Mouse (Mus musculus) cerebellum, adult (tissue): ENCODE measurements around the gene Pcsk4.

ENCODE experiments used
- ATAC-seq: cut with Nextera tagmentation; 2 replicates; pipeline ENCODE4 v1.9.2; 2017; ENCODE audit warnings: mild to moderate bottlenecking, moderate library complexity, mixed read lengths; ENCODE audit not compliant: insufficient number of reproducible peaks, low FRiP score, low TSS enrichment

The Pcsk4 gene

DNA sequence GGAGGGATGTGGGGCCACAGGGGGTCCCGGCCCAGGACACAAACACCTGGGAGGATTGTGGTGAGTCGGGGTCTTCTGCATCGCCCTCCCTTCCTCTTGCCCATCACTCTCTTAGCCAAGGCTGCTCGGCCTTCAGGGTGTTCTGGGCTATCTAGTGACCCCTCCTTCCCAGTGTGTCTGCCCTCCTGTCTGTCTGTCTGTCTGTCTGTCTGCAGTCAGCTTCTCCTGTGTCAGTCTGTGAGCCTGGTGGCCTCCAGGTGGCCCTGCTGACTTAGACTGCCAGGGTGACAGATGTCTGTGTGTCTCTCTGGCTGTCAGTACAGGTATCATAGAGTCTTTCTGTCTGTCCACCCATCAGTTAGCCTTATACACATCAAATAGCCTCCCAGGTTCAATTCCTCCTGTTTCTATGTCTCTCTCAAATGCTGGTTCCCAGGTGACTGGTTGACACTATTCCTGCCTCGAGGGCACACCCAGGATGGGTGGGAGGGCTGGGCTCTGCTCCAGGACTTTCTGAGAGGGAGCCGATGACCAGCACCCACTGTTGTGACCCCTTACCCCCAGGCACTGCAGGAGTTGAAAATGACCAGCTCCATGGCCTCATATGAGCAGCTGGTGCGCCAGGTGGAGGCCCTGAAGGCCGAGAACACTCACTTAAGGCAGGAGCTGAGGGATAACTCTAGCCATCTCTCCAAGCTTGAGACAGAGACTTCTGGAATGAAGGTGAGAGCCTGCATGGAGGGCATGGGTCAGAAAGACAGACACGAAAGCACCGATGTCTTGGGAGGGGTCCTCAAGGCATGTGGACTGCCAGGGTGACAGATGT lies 27.8 kb downstream of the Pcsk4 start:
- ATAC-seq = no peak

DNA sequence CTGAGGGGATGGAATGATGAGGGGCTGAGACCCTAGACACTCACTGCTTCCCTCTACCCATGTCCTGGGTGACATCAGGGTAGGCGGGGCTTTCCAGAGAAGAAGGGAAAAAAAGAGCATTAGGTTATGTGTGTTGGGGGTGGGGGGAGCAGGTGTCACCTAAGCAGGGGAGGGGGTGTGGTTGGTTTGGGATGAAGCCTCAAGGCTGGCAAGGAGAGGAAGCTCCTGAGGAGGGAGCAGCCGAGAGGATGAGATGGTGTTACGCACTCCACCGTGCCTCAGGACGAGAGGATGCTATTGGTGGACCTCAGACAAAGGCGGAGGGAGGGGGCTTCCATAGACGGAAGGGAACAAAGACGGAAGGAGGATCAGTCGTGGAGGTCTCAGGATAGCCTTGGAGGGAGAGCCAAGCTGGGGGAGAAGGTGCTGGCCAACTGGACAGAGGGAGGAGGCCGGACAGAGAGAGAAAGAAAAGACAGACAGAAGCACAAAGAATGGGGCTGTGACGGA lies 28.6 kb downstream of the Pcsk4 start:
- no peak for ATAC-seq

DNA sequence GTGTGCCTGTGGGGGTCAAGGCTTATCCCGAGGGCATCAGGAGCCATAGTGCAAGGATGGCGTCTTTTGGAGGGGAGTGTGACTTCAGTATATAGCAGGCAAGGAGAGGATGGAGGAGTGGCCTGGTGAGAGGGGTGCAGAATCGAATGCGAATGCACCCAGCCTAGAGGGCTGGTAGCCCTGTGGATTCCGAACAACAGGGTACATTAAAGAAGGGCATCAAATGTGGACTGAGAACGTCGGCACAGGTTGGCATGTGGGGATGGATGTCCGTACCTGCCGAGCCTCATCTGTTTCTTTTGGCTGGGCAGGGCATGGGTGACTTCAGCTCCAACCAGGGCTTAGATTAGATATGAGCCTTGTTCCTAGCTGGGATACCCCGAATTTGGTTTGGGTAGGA lies 29.5 kb downstream of the Pcsk4 start:
- ATAC-seq = no peak

DNA sequence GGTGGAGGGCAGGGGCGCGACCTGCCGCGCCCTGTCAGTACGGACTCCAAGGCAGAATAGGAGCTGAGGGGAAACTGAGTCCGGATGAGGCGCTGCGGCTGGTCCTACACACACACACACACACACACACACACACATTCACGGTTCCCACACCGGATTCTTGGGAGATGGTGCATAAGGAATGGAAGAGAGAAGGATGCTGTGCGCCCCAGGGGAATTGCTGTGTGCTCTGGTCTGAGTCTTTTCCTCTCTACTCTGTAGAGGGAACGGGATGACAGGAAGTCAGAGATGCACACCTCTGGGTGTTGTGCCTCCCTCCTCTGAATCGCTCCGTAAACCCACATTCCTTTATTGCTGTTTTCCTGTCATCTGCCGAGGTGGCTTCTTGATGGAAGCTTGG lies 30.0 kb downstream of the Pcsk4 start:
- ATAC-seq = no peak

DNA sequence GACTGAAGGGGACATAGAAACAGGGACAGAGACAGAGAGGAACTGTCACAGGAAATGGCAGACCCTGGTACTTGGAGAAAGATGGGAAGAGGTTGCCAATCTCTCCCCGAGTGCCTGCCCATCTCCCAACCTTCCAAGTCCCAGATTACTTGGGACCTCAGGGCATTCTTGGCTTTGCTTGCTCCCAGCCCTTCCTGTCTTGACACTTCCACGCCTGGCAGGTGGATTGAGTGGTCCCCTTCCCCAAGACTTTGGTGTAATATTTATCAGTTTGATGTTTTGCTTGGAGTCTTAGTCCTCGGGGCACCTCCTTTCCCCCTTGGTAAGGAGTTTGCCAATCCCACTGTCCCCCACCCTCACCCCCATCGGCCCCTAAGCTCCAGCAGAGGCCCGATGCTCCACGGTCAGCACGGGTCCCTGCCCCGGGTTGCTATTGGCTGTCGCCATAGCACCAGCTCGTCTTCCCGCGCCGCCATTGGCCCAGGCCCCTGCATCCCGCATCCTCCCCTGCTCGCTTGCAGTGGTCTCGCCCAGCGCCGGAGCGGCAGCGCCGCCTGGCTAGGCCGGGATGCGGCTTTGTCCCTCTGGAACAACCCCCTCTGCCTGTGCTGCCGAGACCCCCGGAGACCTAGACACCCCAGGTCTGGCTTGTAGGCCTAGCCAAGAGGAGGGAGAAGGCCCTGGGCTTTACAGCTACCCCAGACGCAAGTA lies 30.6 kb downstream of the Pcsk4 start:
- peak; percentile 83 for ATAC-seq

DNA sequence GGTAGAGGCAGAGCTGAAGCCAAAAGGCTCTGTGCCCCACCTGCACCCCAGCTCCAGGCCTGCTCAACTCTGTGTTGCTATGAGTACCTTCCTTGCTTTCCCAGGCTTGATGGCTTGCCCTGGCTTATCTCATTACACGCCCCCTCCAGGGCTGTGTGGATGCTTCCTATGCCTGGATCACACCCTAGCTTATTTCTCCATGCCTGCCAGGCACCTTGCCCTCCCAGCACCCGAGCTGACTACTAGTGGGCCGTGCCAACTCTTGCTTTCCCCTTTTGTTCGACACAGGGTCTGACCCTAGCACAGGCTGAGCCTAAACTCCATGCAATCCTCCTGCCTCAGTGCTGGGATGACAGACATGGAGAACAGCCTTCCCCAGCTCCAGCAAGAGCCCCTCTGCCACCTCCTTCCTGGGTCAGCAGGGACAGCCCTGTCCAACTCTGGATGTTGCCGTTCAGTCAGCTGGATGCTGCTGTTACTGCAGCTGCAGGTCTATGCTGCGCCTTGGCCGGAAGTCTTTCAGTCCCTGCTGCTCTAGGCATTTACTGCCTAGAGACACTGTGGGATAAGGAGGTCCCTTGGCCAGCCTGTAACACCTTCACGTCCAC lies 31.7 kb downstream of the Pcsk4 start:
- no peak for ATAC-seq

DNA sequence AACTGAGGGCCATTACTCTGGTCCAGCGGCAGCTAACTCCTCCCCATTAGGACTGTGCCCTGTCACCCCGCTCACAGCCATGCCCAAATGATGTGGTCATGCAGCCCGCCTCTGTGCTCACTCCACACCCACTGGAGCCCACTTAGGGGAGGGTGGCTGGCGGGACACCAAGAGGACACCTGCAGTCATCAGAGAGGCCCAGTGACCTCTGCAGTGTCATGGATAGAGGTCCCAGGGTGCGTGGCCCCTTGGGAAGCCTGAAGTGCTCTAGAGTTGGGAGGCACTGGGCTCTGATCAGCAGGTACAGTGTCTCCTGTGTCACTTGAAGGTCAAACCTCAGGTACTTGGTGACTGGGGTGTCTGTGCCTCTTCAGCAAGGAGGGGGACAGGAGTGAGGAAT lies 32.5 kb downstream of the Pcsk4 start:
- no peak for ATAC-seq

DNA sequence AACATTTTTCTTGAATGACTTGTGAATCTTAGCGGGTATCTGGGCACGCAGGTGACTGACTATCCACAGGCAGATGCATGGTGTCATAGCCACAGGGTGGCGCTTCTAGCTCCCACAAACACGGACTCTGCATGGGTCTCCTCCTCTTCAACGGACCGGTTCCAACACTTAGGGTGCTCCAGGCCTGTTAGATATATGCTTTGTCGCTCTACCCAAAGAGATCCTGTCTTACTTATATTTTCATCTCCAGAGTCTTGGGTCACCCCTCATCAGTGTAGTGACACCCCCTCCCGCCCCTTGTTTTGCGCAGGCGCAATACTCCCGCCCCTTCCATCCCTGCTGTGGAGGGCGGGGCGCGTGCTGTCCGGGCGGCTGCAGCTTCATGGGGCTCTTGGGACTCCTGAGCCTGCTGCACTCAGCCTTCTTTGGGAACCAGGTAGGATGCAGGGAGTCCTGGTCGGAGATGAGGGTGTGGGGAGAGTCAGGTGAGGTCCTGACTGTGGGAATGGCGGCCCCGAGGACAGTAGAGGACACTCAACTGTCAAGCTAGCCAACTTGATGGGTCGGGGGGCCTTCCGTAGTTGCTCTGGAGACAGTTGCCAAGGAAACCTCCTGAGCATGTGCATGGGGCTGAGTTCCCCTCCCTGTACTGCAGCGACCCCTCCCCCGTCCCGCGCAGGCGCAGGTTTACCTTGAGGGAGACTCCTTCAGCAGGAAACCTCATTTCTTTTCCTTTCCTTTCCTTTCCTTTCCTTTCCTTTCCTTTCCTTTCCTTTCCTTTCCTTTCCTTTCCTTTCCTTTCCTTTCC lies 33.5 kb downstream of the Pcsk4 start, which contains the start of gene Apc2:
Gene Apc2, plus strand, starts transcription at position 360 of the 808 bp plus-strand sequence.
- peak; percentile 14; the same call in 1 of the 2 replicates for ATAC-seq

DNA sequence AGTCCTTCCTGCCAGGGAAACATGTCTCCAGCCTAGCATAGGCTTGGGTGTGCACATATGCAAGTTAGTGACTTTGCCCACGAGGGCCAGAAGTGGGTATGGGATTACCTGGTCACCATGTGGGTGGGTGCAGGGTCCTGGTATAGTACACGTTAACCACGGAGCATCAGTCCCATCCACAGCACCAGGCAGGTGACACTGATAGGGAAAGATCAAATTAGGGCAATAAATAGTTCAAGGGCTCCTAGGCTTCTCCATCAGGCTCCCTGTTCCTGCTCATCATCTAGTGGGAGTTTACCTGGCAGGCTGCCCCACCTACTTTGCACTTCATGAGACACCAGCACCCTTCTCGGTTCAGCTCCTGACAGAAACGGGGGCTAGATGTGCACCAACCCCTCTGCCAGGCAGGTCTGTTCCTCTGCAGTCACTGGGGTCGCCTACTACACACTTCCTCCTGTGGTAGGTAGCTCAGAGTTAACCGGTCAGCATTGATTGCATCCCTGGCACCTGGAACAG lies 34.5 kb downstream of the Pcsk4 start:
- no peak for ATAC-seq

DNA sequence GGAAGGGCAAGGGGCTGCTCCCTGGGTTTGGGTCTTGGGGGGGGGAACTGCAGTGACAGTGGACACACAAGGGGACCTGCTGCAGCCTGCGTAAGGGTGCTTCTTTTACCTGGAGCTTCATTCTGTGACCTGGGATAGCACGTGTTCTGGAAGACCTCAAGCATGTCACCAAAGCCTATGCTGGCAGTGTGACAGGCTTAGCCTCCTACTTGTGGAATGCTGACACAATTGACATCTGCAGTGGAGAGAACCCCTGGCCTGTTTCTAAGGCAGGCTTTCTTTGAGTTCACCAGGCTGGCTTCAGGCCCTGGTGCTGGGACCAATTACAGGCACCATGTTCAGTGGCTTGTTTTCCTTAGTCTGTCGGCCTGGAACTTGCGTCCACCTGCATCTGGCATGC lies 35.0 kb downstream of the Pcsk4 start:
- ATAC-seq = no peak

DNA sequence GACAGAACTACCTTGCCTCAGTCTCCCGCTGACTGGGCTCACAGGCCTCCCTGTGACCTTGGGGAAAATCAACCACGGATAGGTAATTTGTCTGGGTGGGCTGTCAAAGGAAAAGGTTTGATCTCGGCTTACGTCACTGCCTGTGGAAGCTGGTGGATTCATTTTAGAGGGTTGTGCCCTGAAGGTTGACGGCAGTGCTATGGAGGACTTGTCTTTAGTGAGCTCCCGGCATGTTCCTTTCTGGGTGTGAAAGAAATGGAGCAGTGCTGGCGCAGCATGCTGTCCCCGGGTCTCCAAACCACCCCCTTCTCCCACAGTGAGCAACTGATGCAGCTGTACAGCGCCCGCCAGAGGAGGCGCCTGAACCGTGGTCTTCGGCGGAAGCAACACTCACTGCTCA lies 36.0 kb downstream of the Pcsk4 start:
- no peak for ATAC-seq

DNA sequence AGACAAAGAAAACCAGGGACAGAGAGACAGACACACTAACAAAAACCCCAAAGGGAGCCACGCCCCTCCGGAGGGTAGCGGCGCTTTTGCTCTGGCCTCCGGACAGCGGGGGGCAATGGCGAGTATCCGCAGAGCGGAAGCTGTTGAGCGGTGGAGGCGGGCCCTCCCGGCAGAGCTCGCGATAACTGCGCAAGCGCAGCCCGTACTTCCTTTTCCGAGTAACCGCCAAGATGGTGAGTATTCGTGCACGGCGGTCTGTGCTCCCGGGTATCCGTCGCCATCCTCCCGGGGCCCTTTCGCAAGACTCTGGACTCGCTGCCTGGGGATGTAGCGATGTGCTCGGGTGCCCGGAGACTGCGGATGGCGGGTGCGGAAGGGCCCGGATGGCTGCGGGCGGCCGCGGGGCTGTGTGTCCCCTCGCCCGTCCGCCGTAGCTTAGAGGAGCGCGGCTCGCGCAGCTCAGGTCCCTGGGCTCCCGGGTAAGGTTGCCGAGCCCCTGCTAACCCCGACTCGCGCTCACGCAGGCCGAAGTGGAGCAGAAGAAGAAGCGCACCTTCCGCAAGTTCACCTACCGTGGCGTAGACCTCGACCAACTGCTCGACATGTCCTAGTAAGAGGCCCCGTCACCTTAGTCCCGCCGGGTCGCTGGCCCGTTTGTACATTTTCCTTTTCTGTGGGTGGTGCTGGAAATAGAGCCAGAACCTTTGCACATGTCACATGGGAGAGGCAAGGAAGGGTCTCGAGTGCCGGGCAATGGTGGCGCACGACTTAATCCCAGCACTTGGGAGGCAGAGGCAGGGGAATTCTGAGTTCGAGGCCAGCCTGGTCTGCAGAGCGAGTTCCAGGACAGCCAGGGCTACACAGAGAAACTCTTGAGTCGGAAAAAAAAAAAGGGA lies 36.8 kb downstream of the Pcsk4 start, which contains the start of gene Rps15:
Gene Rps15, plus strand, starts transcription at position 203 of the 896 bp plus-strand sequence.
- ATAC-seq = peak; percentile 62; the same call in 1 of the 2 replicates

DNA sequence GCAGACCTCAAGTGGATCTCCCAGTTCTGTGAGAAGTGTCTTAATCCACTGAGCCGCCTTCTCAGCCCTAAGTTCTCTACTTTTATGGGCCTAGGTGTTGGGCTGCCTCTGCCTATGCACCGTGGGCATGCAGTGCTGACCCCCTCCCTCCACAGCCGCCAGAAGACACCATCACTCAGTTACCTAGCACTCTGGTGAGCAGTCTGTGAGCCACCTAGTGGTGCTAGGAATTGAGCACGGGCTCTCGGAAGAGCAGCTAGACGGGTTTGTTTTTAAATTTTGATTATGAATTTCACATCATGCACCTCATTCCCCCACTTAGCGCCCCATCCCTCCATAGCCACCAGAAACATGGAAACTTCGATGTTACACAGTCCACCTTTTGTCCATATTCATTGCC lies 40.6 kb downstream of the Pcsk4 start:
- ATAC-seq = no peak

DNA sequence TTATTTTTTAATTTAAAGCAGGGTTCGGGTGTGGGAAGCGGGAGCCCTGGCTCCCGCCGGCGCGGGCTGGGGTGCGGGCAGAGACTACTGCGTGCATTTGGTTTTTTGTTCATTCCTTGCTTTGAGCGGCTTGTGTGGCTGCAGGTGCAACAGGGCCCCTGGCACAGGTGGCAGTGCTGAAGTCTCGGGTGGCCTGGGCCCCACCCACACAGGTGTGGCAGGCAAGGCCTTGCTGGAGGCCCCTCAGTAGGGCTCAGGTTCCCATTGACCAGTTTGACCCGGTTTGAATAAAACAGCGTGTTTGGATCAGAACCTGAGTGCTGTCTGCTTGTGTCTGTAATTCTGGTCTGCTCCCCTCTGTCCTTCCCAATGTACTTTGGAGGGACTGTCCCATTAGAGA lies 41.2 kb downstream of the Pcsk4 start:
- ATAC-seq = no peak

DNA sequence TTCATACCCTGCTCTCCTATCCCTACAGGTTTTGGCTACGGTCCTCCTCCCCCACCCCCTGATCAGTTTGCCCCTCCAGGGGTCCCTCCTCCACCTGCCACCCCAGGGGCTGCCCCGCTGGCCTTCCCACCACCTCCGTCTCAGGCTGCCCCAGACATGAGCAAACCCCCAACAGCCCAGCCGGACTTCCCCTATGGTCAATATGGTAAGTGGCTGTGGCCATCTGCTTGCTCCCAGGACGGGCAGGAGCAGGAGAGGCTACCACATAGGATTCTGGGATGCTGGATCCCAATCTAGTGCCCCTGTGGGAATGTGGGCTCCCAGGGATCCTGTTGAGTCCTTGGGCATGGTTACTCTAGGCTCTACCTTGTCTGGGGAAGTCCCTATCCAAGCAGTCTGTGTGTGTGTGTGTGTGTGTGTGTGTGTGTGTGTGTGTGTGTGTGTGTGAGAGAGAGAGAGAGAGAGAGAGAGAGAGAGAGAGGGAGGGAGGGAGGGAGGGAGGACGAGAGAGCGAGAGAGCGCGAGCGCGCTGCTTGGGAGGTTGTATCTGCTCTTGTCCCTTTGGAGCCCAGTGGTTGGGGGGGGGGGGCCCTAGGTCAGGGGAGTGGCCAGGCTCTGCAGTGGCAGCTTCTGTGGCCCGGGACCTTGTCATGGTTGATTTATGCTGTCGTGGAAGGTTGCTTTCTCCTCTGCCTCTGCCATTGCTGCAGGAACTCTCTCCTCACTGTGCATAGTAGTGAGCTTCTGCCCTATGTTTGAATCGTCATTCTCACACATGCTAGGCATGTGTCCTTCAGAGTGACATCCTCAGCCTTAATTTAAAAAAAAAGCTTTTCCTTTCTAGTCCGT lies 43.9 kb downstream of the Pcsk4 start:
- no peak for ATAC-seq

DNA sequence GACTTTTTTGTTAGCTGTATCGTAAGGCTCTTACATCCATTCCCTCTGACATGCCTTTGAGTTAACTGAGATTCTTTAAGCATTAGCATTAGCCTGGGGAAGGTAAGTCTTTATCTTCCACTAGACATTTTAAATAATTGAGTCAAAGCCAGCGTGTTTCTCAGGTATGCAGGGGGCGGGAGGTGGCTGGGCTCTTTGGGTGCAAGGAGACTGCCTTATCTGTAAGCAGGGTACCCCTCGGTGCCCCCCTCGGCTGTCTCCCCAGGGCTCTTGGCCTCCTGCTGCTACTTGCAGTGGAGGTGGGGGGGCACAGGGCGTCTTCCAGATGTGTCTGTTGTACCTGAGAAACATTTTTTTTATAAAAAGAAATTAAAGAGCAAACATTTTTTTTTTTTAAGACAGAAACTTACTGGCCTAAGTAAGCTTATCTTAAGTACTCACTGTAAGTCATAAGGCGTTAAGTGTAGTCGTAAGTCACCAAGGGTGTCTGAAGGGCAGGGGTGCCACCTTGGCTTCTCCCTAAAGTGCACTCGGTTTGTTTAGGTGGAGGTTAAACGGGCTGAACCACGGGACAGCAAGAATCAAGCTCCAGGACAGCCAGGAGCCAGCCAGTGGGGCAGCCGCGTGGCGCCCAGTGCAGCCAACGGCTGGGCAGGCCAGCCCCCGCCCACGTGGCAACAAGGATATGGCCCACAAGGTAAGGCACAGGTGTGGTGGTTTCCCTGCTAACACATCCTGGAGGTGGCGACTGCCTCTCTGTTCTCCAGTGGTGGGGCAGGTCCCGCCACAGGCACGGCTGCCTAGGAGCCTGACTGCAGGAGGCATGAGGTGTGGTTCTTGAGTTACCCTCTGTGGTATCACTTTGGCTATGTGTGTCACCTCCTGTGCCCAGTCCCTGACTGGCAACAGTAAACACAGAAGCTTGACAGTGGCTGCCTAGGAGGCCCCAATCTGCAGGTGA lies 46.5 kb downstream of the Pcsk4 start:
- ATAC-seq = no peak

DNA sequence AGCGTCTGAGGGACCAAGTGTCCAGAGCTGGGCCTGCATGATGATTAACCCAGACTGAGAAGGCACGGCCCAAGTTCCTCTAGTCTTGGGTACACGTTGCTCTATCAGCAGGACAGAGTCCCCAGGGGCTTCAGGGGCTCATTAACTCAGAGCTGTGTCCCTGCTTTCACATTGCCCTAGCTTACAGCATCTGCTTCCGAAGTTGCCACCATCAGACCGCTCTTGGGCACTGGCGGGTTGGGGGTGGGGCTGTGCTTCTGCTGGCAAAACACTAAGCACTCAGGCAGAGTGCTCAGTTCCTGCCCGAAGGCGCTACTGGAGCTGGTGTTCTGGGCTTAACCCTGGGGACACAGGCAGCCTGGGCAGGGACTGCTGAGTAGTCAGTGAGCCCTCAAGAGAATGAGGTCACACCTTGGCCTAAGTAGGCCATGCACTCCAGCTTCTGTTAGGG lies 47.4 kb downstream of the Pcsk4 start:
- 0 out of 2 replicates have a peak, but pooled peaks have one; percentile 29 for ATAC-seq
